Comparison of ENCODE assay signal across 24 mouse cellular contexts in genomic region chr12:85205425-85205824, GRCm38 (mm10). TPM values are rescaled to one million over a fixed set of nuclear protein-coding genes. Genes with fewer than 3 reads are reported as not detected.
A peak's percentile ranks its signal among the peaks of the same experiment; 100 is the strongest.
DNase-seq lines count a peak whose midpoint lies in the region; ATAC-seq lines count a peak whose summit lies in the region.
"Had no signal": no experiment of that assay in that cellular context is flagged by ENCODE, and none has a peak within 500 bp of the region (broad histone marks: within the 10 kb centered on the region; RNA-seq: fewer than 3 reads in every experiment).

No protein-coding gene starts in this region.

- no peak overlapping the region for H3K9ac ChIP-seq in forebrain, embryonic 15.5 days (replicated peaks)
- H3K9ac ChIP-seq in midbrain, embryonic 11.5 days (ENCODE audit: low read length): no peak overlapping the region
- H3K9ac ChIP-seq in midbrain, embryonic 13.5 days (replicated peaks): no peak overlapping the region
- H3K9ac ChIP-seq: embryonic facial prominence, embryonic 13.5 days; embryonic facial prominence, embryonic 15.5 days; forebrain, embryonic 13.5 days had no signal

- no peak for ATAC-seq in forebrain, embryonic 15.5 days (replicated peaks)
- no peak for ATAC-seq in midbrain, embryonic 11.5 days (ENCODE audit: low FRiP score)
- ATAC-seq in midbrain, embryonic 13.5 days: no peak
- ATAC-seq: activated CD4-positive, CD25-positive, alpha-beta regulatory T cell, adult 4 months; CD4-positive, CD25-positive, alpha-beta regulatory T cell, adult 4 months; forebrain, embryonic 13.5 days; forebrain, embryonic 16.5 days; Patski had no signal

- H3K27ac ChIP-seq in forebrain, embryonic 10.5 days: 0 out of 2 replicates have a peak overlapping the region, but pooled peaks have one; percentile 44
- H3K27ac ChIP-seq in forebrain, embryonic 15.5 days (replicated peaks): no peak overlapping the region
- H3K27ac ChIP-seq in heart, embryonic 10.5 days: peak overlapping the region; percentile 29; the same call in 1 of the 2 replicates
- H3K27ac ChIP-seq in midbrain, embryonic 11.5 days (ENCODE audit: low read depth, low read length): no peak overlapping the region
- H3K27ac ChIP-seq in midbrain, embryonic 13.5 days: no peak overlapping the region
- H3K27ac ChIP-seq: embryonic facial prominence, embryonic 13.5 days; embryonic facial prominence, embryonic 15.5 days; forebrain, embryonic 13.5 days had no signal

- DNase-seq in forebrain, embryonic 10.5 days (ENCODE audit: extremely low spot score, low spot score): no peak
- no peak for DNase-seq in heart, embryonic 10.5 days (ENCODE audit: low spot score)
- DNase-seq in heart, postnatal 4 days: no peak
- DNase-seq in midbrain, embryonic 11.5 days (ENCODE audit: low spot score, missing footprints): peak; percentile 59
- DNase-seq: adrenal gland, adult 8-10 months; adrenal gland, postnatal 14 days; adrenal gland, postnatal 36 days; B cell, adult 2 months; cerebellum, adult 11-12 months; cerebellum, adult 2 months; cerebellum, adult 9-10 months; cerebellum, postnatal 10 days; cerebellum, postnatal 25 days had no signal

- 93% methylated on average over 10 of the region's 10 CpGs for WGBS in forebrain, embryonic 10.5 days
- WGBS in forebrain, embryonic 15.5 days: 91% methylated on average over 10 of the region's 10 CpGs
- WGBS in heart, embryonic 10.5 days: 88% methylated on average over 10 of the region's 10 CpGs
- WGBS in midbrain, embryonic 11.5 days: 93% methylated on average over 10 of the region's 10 CpGs
- WGBS in midbrain, embryonic 13.5 days: 90% methylated on average over 10 of the region's 10 CpGs

- no peak overlapping the region for H3K4me2 ChIP-seq in forebrain, embryonic 15.5 days (replicated peaks)
- no peak overlapping the region for H3K4me2 ChIP-seq in midbrain, embryonic 11.5 days
- H3K4me2 ChIP-seq in midbrain, embryonic 13.5 days (replicated peaks): no peak overlapping the region
- H3K4me2 ChIP-seq: embryonic facial prominence, embryonic 13.5 days; embryonic facial prominence, embryonic 15.5 days; forebrain, embryonic 13.5 days had no signal

- H3K36me3 ChIP-seq in forebrain, embryonic 10.5 days (replicated peaks): no peaks in the 10 kb centered on the region
- no peaks in the 10 kb centered on the region for H3K36me3 ChIP-seq in forebrain, embryonic 15.5 days
- H3K36me3 ChIP-seq in heart, embryonic 10.5 days: no peaks in the 10 kb centered on the region
- no peaks in the 10 kb centered on the region for H3K36me3 ChIP-seq in midbrain, embryonic 11.5 days (ENCODE audit: control insufficient read depth, insufficient read depth, low read length)
- no peaks in the 10 kb centered on the region for H3K36me3 ChIP-seq in midbrain, embryonic 13.5 days
- H3K36me3 ChIP-seq: embryonic facial prominence, embryonic 13.5 days; embryonic facial prominence, embryonic 15.5 days; G1E had no signal

- H3K9me3 ChIP-seq in forebrain, embryonic 10.5 days: no peaks in the 10 kb centered on the region
- no peaks in the 10 kb centered on the region for H3K9me3 ChIP-seq in forebrain, embryonic 15.5 days
- no peaks in the 10 kb centered on the region for H3K9me3 ChIP-seq in heart, embryonic 10.5 days
- no peaks in the 10 kb centered on the region for H3K9me3 ChIP-seq in midbrain, embryonic 11.5 days (ENCODE audit: control insufficient read depth, low read length)
- no peaks in the 10 kb centered on the region for H3K9me3 ChIP-seq in midbrain, embryonic 13.5 days
- H3K9me3 ChIP-seq: embryonic facial prominence, embryonic 13.5 days; embryonic facial prominence, embryonic 15.5 days; forebrain, embryonic 13.5 days; G1E had no signal

- H3K4me3 ChIP-seq in forebrain, embryonic 10.5 days: no peak overlapping the region
- no peak overlapping the region for H3K4me3 ChIP-seq in forebrain, embryonic 15.5 days
- no peak overlapping the region for H3K4me3 ChIP-seq in heart, embryonic 10.5 days
- H3K4me3 ChIP-seq in midbrain, embryonic 11.5 days (ENCODE audit: low read depth, low read length): no peak overlapping the region
- no peak overlapping the region for H3K4me3 ChIP-seq in midbrain, embryonic 13.5 days (replicated peaks)
- H3K4me3 ChIP-seq: embryonic facial prominence, embryonic 13.5 days; embryonic facial prominence, embryonic 15.5 days; erythroblast, embryonic 14.5 days; forebrain, embryonic 13.5 days had no signal

- H3K27me3 ChIP-seq in forebrain, embryonic 10.5 days (ENCODE audit: poor library complexity, severe bottlenecking): peaks cover 20% of the 10 kb centered on the region; the same call in 1 of the 2 replicates
- no peaks in the 10 kb centered on the region for H3K27me3 ChIP-seq in forebrain, embryonic 15.5 days
- H3K27me3 ChIP-seq in heart, embryonic 10.5 days (ENCODE audit: insufficient read depth, poor library complexity, severe bottlenecking): 0 out of 2 replicates have a peak, but pooled peaks cover 5% of the 10 kb centered on the region
- H3K27me3 ChIP-seq in midbrain, embryonic 11.5 days (ENCODE audit: control insufficient read depth, insufficient read depth, low read length): no peaks in the 10 kb centered on the region
- no peaks in the 10 kb centered on the region for H3K27me3 ChIP-seq in midbrain, embryonic 13.5 days
- H3K27me3 ChIP-seq: embryonic facial prominence, embryonic 15.5 days; forebrain, embryonic 13.5 days; Patski had no signal

- H3K4me1 ChIP-seq in forebrain, embryonic 10.5 days: peaks cover 39% of the 10 kb centered on the region
- peaks cover 14% of the 10 kb centered on the region for H3K4me1 ChIP-seq in forebrain, embryonic 15.5 days
- peaks cover 35% of the 10 kb centered on the region for H3K4me1 ChIP-seq in heart, embryonic 10.5 days
- peaks cover 8% of the 10 kb centered on the region for H3K4me1 ChIP-seq in midbrain, embryonic 11.5 days (ENCODE audit: control insufficient read depth, insufficient read depth, low read length)
- H3K4me1 ChIP-seq in midbrain, embryonic 13.5 days (replicated peaks): peaks cover 16% of the 10 kb centered on the region

RNA-seq across cellular contexts. Expression of gene Eif2b2, which starts 13.9 kb away (rescaled TPM):
- 123 and 129 TPM in 2 replicates for polyA plus RNA-seq in forebrain, embryonic 10.5 days (2016; fragmentation: Nextera tagmentation; extraction: Ambion mirVana)
- 81.9 and 84.3 TPM in 2 replicates for polyA plus RNA-seq in forebrain, embryonic 15.5 days (2015; fragmentation: Nextera tagmentation; extraction: Ambion mirVana)
- polyA plus RNA-seq in heart, embryonic 10.5 days (2016; fragmentation: Nextera tagmentation; extraction: Ambion mirVana): 71.5 and 91.3 TPM in 2 replicates
- total RNA-seq in heart, postnatal 4 days (2021): 10 to 100 TPM; 55.0 to 55.9 TPM
- polyA plus RNA-seq in midbrain, embryonic 11.5 days (2014; fragmentation: Nextera tagmentation; extraction: Ambion mirVana): 91.5 and 93.6 TPM in 2 replicates
- polyA plus RNA-seq in midbrain, embryonic 13.5 days (2015; fragmentation: Nextera tagmentation; extraction: Ambion mirVana): 90.4 and 97.3 TPM in 2 replicates

RNA-seq across cellular contexts. Expression of gene Pgf, which starts 27.8 kb away (rescaled TPM):
- polyA plus RNA-seq in forebrain, embryonic 10.5 days (2016; fragmentation: Nextera tagmentation; extraction: Ambion mirVana): 2.5 and 3.1 TPM in 2 replicates
- polyA plus RNA-seq in forebrain, embryonic 15.5 days (2015; fragmentation: Nextera tagmentation; extraction: Ambion mirVana): 6.2 and 6.3 TPM in 2 replicates
- 9.3 and 13.6 TPM in 2 replicates for polyA plus RNA-seq in heart, embryonic 10.5 days (2016; fragmentation: Nextera tagmentation; extraction: Ambion mirVana)
- total RNA-seq in heart, postnatal 4 days (2021): 1 to 10 TPM; 3.7 to 4.9 TPM
- polyA plus RNA-seq in midbrain, embryonic 11.5 days (2014; fragmentation: Nextera tagmentation; extraction: Ambion mirVana): 2.5 and 2.9 TPM in 2 replicates
- polyA plus RNA-seq in midbrain, embryonic 13.5 days (2015; fragmentation: Nextera tagmentation; extraction: Ambion mirVana): 5.7 and 6.3 TPM in 2 replicates
- polyA plus RNA-seq: activated CD4-positive, CD25-positive, alpha-beta regulatory T cell, adult 4 months; CD4-positive, CD25-positive, alpha-beta regulatory T cell, adult 4 months; erythroblast, embryonic 14.5 days; G1E had no signal

RNA-seq across cellular contexts. Expression of gene Rps6kl1, which starts 54.4 kb away (rescaled TPM):
- 0.89 and 1.0 TPM in 2 replicates for polyA plus RNA-seq in forebrain, embryonic 10.5 days (2016; fragmentation: Nextera tagmentation; extraction: Ambion mirVana)
- polyA plus RNA-seq in forebrain, embryonic 15.5 days (2015; fragmentation: Nextera tagmentation; extraction: Ambion mirVana): 19.8 and 22.2 TPM in 2 replicates
- polyA plus RNA-seq in heart, embryonic 10.5 days (2016; fragmentation: Nextera tagmentation; extraction: Ambion mirVana): 1.4 and 1.5 TPM in 2 replicates
- 1 to 10 TPM; 2.3 to 3.0 TPM for total RNA-seq in heart, postnatal 4 days (2021)
- polyA plus RNA-seq in midbrain, embryonic 11.5 days (2014; fragmentation: Nextera tagmentation; extraction: Ambion mirVana): 1.9 and 2.1 TPM in 2 replicates
- 15.6 and 16.6 TPM in 2 replicates for polyA plus RNA-seq in midbrain, embryonic 13.5 days (2015; fragmentation: Nextera tagmentation; extraction: Ambion mirVana)

Comparison
In these comparisons a context has a peak if more than half of its experiments do, and no peak if none do; other contexts are left out.
1. H3K27ac ChIP-seq: peak in forebrain, embryonic 10.5 days (single experiment) and heart, embryonic 10.5 days (single experiment); none in forebrain, embryonic 15.5 days (single experiment), midbrain, embryonic 11.5 days (single experiment) and midbrain, embryonic 13.5 days (single experiment).